Mouse (Mus musculus) CD4-positive, CD25-positive, alpha-beta regulatory T cell, adult 2 months (primary cell): ENCODE measurements around the gene Pde6h.
A peak's percentile ranks its signal among the peaks of the same experiment; 100 is the strongest.

Experiments used
- DNase-seq: peaks from one replicate; pipeline ENCODE4 v3.0.0-alpha.2; 2012; ENCODE audit warnings: low read depth, low spot score

The Pde6h gene

GRCm38 (mm10) chr6:136980331-136980746, 56.7 kb downstream of the Pde6h start:
- peak; percentile 80 for DNase-seq

- DNase-seq, result no peak
Measured at GRCm38 (mm10) chr6:136982581-136982980, 58.9 kb downstream of the Pde6h start.

DNA sequence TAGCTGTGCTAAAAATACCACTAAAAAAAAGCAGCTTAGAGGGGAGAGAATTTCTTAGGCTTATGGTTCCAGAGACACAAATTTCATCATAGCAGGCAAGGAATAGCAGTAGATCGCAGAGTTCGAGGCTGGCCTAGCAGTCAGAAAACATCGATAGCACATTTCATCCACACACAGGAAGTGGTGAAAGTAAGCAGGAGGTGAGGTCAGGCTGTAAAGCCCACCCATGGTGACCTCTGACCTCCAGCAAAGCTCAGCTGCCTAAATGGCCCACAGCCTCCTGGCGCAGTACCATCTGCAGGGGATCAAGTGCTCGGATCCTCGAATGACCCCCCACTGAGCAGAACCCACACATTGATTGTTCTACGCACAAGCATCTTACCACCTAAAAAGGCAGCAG, 59.6 kb downstream of the Pde6h start:
- no peak for DNase-seq

DNA sequence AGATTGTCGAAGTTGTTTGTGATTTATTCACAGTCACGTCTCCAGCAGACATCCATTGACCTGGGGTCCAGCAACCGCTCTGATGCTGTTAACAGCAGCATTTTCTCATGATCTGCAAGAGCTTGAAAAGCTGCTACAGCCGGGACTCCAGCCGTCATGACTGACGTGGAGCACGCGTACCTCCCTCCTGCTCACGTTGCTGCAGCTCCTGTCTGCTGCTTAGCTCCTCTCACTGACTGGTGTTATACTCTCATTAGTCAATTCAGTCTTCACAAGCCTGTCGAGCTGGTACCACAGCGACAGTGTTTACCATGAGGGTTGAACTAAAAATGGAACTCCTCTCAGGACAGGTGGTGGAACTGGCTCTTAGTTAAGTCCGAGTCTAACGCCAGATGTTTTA, 62.4 kb downstream of the Pde6h start:
- DNase-seq, result no peak

- no peak for DNase-seq
Measured at GRCm38 (mm10) chr6:136986718-136987117, 63.1 kb downstream of the Pde6h start.

DNA sequence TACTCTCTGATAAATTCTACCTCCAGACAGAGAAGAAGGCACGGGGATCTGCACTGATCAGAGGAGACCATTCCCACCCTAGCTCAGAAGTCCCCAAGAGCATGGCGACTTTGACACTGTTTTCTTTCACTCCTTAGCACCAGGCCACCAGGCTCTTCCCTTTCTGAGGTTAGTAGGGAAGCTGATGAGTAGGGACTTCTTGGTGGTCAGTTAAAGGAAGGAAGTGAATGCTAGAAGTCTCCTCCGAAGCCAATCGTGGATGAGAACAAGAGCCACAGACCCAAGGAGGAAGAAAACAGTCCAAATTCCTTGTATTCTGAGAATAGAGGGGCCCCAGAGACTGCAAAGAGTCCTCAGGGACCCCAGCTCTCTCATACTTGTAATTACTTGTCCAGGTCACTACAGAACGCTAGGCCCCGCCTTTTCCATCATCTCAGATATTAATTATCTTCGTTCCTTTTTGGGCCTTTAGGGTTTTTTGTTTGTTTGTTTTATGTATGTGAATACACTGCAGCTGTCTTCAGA, 65.0 kb downstream of the Pde6h start:
- no peak for DNase-seq

GRCm38 (mm10) chr6:136989824-136990497, 66.3 kb downstream of the Pde6h start:
- DNase-seq, result no peak

- no peak for DNase-seq
Measured at GRCm38 (mm10) chr6:136990557-136990956, 66.9 kb downstream of the Pde6h start.

DNA sequence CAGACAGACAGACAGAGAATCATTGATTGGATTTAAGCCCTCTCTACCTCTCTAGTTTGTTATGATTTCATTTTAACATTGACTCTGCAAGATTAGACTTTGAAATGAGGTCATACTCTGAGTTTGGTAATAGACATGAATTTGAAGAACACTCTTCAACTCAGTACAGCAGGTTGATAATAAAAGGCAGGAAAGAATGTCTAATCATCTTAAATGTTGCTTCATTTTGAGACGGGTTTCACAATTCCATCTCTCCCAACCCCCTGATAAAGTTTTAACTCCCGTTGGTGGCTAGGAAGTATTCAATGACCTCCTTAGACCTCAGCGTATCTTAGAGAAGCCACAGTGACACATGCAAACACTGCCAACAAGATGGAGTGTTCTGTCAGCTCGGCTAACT, 69.9 kb downstream of the Pde6h start:
- DNase-seq, result no peak

- no peak for DNase-seq
Measured at GRCm38 (mm10) chr6:136995533-136995932, 71.9 kb downstream of the Pde6h start.

GRCm38 (mm10) chr6:136996336-136996735, 72.7 kb downstream of the Pde6h start:
- no peak for DNase-seq

- DNase-seq, result no peak
Measured at GRCm38 (mm10) chr6:136998181-136998580, 74.5 kb downstream of the Pde6h start.

- no peak for DNase-seq
Measured at GRCm38 (mm10) chr6:136999009-136999408, 75.4 kb downstream of the Pde6h start.

DNA sequence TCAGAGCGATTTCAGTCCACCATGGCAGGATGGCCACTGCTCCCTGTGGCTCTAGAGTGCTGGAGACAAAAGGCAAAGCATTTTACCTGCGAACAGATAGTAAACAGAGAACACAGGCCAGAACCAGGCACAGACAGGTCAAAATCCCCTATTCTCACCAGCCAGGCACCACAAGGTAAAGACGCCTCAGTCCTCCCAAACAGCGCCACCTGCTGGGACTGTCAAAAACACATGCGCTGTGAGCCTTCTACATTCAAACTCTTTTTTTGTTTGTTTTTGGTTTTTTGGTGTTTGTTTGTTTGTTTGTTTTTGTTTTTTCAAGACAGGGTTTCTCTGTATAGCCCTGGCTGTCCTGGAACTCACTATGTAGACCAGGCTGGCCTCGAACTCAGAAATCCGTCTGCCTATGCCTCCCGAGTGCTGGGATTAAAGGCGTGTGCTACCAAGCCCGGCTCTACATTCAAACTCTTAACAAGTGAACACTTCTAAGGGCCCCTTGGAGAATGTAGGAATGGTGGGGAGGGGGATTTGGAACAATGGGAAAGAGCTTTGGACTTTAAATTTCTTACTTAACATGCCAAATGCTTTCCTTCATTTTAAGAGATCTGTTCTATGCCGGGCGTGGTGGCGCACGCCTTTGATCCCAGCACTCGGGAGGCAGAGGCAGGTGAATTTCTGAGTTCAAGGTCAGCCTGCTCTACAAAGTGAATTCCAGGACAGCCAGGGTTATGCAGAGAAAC, 76.2 kb downstream of the Pde6h start:
- peak; percentile 42 for DNase-seq

GRCm38 (mm10) chr6:137000706-137001105, 77.1 kb downstream of the Pde6h start:
- DNase-seq, result no peak

DNA sequence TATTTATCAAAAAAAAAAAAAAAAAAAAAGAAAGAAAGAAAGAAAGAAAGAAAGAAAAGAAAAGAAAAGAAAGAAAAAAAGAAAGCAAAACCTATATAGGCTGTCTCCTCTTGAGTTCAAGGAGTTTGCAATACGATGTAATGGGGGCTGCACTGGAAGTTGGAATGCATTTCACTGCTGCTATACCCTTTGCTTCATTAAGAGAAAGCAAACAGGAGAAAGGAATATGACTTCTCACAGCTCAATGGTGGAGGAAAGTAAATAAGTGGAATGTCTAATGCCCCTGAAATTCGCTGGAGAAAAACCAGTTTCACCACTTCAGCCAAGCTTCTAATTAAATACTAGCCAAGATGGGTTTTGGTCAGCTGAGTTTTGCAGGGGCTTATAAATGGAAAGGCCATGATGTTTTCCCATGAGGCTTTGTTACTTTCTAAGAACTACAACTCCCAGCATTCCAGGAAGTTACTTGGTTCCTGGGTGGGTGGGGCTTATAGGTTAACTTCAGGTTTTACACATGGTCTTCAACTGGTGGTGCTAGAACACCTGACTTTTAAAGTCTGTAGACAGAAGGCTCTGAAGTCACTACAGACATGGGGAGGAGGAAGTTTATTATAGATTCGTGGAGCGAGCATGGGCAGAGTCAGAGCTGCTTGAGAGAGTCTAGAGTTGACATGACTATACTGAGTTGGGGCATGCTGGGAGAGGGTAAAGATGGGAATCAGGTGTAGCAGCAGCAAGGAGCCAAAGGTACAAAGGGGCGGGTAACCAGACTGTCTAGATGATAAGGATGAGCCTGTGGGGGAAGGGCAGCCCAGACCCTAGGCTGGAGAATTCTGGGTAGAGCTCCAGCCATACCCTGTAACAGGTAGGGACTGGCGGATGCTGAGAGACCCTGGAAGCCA, 77.9 kb downstream of the Pde6h start:
- no peak for DNase-seq

DNA sequence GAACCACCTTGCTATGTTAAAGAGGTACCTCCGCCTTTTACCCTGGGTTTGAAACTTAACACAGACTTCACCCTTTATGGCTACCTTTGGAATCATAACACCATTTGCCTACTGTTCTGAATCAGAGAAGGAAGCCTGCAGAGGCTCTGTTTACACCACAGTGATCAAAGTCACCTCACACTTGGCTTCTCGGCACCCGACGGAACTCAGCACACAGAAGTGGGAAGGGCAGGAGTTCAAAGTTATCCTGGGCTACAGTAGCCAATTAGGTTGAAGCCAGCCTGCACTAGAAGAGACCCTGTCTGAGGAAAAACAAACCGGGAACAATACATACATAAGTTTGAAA, 78.5 kb downstream of the Pde6h start:
- DNase-seq, result no peak

DNA sequence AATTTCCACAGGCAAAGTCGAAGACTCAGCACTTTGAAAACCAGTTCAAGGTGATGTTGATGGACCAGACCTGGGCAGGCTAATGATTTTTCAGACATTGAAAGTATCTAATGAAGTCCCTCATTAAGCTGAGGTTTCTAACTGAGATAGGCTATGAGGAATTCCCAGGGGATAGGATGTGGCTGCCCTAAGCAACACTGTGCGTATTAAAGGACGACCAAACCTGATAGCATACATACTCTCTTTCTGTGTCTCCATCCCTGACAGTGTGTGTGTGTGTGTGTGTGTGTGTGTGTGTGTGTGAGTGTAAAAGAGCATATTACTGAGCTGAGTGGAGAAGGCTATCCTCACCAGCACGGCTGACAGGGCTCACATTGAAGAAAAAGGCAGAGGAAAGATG, 80.7 kb downstream of the Pde6h start:
- no peak for DNase-seq

- no peak for DNase-seq
Measured at GRCm38 (mm10) chr6:137011187-137011586, 87.6 kb downstream of the Pde6h start.

GRCm38 (mm10) chr6:137014346-137014745, 90.7 kb downstream of the Pde6h start:
- DNase-seq, result no peak

DNA sequence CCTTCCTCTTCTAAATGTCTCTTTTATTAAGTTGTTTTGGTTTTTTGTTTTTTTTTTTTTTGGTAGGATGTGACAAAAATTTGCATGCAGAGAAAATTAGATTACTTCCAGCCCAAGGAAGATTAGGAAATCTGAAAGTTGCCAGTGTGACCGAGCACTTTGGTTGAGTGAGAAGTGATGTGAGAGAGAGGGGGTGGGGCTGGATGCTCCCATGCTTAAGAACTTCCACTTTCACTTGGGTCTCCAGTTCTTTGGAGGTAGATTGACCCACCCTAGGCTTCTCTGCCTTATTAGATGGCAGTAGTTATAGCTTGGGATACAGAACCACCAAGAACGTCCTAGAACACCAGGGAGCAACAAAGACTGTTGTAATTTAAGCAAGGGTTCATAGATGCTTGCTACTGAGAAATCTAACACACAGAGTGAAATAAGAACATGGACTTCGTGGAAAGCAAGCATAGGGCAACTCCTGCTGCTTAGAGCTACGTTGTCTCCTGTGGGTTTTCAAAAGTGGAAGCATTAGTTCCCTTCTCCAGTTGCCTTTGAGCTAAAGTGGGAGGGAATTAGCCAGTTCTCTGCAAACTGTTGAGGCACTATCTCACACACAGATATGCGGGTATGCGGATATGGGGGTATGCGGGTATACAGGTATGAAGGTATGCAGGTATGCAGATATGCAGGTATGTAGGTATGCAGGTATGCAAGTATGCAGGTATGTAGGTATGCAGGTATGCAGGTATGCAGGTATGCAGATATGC, 93.8 kb downstream of the Pde6h start:
- no peak for DNase-seq
